Mouse (Mus musculus): Measurements from ENCODE around the gene Arl13b. TPM values are rescaled to one million over a fixed set of nuclear protein-coding genes. Genes with fewer than 3 reads are reported as not detected.

Gene Arl13b
- total RNA-seq, 1 experiment from 2014 or later, result 11.9 TPM

Small RNA genes within 50 kb of the gene (microRNA-seq; reads per million reads assigned to microRNA genes)
- gene Gm25986, result 0 reads per million in 2 experiments

Other genes starting within 250 kb of the Arl13b start
- gene Nsun3, start 60.2 kb downstream of the Arl13b start, total RNA-seq (2021), result 13.9 and 19.0 TPM in 2 replicates
- not detected in 2 replicates for gene Stx19, start 32.4 kb downstream of the Arl13b start, total RNA-seq (2021)
- 42.1 and 47.9 TPM in 2 replicates for gene Pros1, start 7.3 kb upstream of the Arl13b start, total RNA-seq (2021)